ENCODE assay signal across 8 mouse cellular contexts in the genomic region with DNA sequence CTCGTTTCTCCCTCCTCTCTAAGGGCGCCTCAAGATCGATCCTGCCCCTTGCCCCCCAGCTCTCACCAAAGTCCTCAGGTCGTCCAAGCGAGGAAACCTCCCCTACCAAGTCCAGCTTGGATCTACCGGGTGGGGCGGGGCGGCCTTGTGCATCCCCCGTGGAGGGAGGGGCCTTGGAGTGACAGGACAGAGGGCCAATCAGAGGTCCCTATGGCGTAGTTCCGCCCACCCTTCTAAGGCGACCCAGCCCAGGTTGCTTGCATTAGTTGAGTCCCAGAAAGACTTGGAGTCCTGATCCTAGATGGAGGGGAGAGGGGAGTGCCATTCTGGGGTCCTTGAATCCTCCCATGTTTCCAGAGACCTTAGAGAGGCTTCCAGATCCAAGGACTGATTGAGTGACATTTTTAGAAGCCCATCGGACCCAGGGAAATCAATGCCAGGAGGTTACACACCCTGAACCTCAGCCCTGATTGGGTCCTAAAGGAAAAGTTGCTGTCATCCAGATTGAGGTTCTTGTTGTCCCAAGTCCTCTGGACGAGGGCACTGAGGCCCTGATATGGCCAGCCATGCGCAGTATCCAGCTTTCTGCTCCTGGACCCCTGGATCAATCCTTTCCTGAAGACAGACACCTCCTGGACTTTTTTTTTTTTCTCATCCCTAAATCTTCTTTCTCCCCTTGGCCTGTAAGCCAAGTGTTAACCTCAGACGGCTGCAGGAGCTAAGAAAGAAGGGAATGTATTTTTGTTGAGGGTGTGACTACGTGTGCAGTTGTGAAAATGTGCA. TPM values are rescaled to one million over a fixed set of nuclear protein-coding genes. Genes with fewer than 3 reads are reported as not detected.
DNase-seq lines count a peak whose midpoint lies in the region; ATAC-seq and TF ChIP-seq lines count a peak whose summit lies in the region.

No protein-coding gene starts in this region.

- peak overlapping the region; percentile 76 for H3K4me2 ChIP-seq in embryonic facial prominence, embryonic 12.5 days (replicated peaks)
- peak overlapping the region; percentile 69 for H3K4me2 ChIP-seq in liver, embryonic 14.5 days (ENCODE audit: low read depth)

- no peak for TF ChIP-seq EP300 in liver, embryonic 14.5 days (IDR thresholded peaks at IDR 0.05; ENCODE audit: low read depth)

- H3K27me3 ChIP-seq in embryonic facial prominence, embryonic 12.5 days = no peaks in the 10 kb centered on the region
- H3K27me3 ChIP-seq in liver, embryonic 14.5 days (ENCODE audit: control insufficient read depth, insufficient read depth, low read length) = no peaks in the 10 kb centered on the region

- DNase-seq in 3T3-L1 (ENCODE audit: low read depth, low spot score) (peak; percentile 97), ZHBTc4 (ENCODE audit: low read depth, low spot score) (peak; percentile 97)
- peak; percentile 98 to 99 for DNase-seq in heart, adult 9 months (ENCODE audit: low spot score in 2 of 2)
- DNase-seq in kidney, adult 8-10 months = peak; percentile 96 to 99
- peak; percentile 83 to 85 (median 84) for DNase-seq in liver, embryonic 14.5 days (ENCODE audit: low read depth in 3 of 3, low spot score in 3 of 3)
- DNase-seq in natural killer cell, adult 2 months (ENCODE audit: low spot score in 2 of 2) = peak; percentile 78 to 86
- peak; percentile 88 to 92 for DNase-seq in thymus, adult 18-20 months

- H3K4me1 ChIP-seq in embryonic facial prominence, embryonic 12.5 days = peaks cover 27% of the 10 kb centered on the region
- peaks cover 39 to 50% of the 10 kb centered on the region in 2 experiments for H3K4me1 ChIP-seq in liver, embryonic 14.5 days (replicated peaks; ENCODE audit: control insufficient read depth in 2 of 2, insufficient read depth in 2 of 2, low read length in 1 of 2)

- peaks cover 14% of the 10 kb centered on the region for H3K36me3 ChIP-seq in embryonic facial prominence, embryonic 12.5 days
- peaks cover under 1% of the 10 kb centered on the region; the same call in 1 of the 2 replicates for H3K36me3 ChIP-seq in liver, embryonic 14.5 days (replicated peaks; ENCODE audit: control insufficient read depth, insufficient read depth, low read depth)

- H3K27ac ChIP-seq in embryonic facial prominence, embryonic 12.5 days = peak overlapping the region; percentile 96
- H3K27ac ChIP-seq in liver, embryonic 14.5 days = peak overlapping the region; percentile 82

- no peaks in the 10 kb centered on the region for H3K9me3 ChIP-seq in embryonic facial prominence, embryonic 12.5 days
- H3K9me3 ChIP-seq in liver, embryonic 14.5 days (ENCODE audit: control insufficient read depth, low read length) = no peaks in the 10 kb centered on the region

- WGBS in embryonic facial prominence, embryonic 12.5 days = 2% methylated on average over 17 of the region's 17 CpGs
- 3% methylated on average over 17 of the region's 17 CpGs for WGBS in liver, embryonic 14.5 days (ENCODE audit: insufficient replicate concordance)

- TF ChIP-seq CTCF in liver, embryonic 14.5 days (IDR thresholded peaks at IDR 0.05; ENCODE audit: low read depth) = no peak

- ATAC-seq in embryonic facial prominence, embryonic 12.5 days (ENCODE audit: insufficient number of reproducible peaks, insufficient read depth, low FRiP score, low TSS enrichment) = peak; percentile 82
- ATAC-seq in liver, embryonic 14.5 days (ENCODE audit: insufficient read depth) = peak; percentile 80

- H3K9ac ChIP-seq in embryonic facial prominence, embryonic 12.5 days = peak overlapping the region; percentile 63
- peak overlapping the region; percentile 48 for H3K9ac ChIP-seq in liver, embryonic 14.5 days (replicated peaks)

- H3K4me3 ChIP-seq in embryonic facial prominence, embryonic 12.5 days = peak overlapping the region; percentile 53
- peak overlapping the region; percentile 62 to 76 for H3K4me3 ChIP-seq in liver, embryonic 14.5 days (ENCODE audit: insufficient read depth in 1 of 2, low read depth in 2 of 2, low read length in 2 of 2)

RNA-seq across cellular contexts. Expression of a gene that starts 2.1 kb away (rescaled TPM):
- 56.6 and 67.4 TPM in 2 replicates for polyA plus RNA-seq in embryonic facial prominence, embryonic 12.5 days (2016; fragmentation: Nextera tagmentation; extraction: Ambion mirVana)
- 7.4 and 9.2 TPM in 2 replicates for polyA plus RNA-seq in liver, embryonic 14.5 days (2012; rRNA removed)
- polyA plus RNA-seq in liver, embryonic 14.5 days (2014; fragmentation: Nextera tagmentation; extraction: Ambion mirVana) = 24.2 and 27.2 TPM in 2 replicates

RNA-seq across cellular contexts. Expression of a gene that starts 9.5 kb away (rescaled TPM):
- not detected in 2 replicates for polyA plus RNA-seq in embryonic facial prominence, embryonic 12.5 days (2016; fragmentation: Nextera tagmentation; extraction: Ambion mirVana)
- not detected in 2 replicates for polyA plus RNA-seq in liver, embryonic 14.5 days (2012; rRNA removed)
- polyA plus RNA-seq in liver, embryonic 14.5 days (2014; fragmentation: Nextera tagmentation; extraction: Ambion mirVana) = not detected in 2 replicates

RNA-seq across cellular contexts. Expression of a gene that starts 12.5 kb away (rescaled TPM):
- polyA plus RNA-seq in embryonic facial prominence, embryonic 12.5 days (2016; fragmentation: Nextera tagmentation; extraction: Ambion mirVana) = 157 and 160 TPM in 2 replicates
- 72.6 and 86.2 TPM in 2 replicates for polyA plus RNA-seq in liver, embryonic 14.5 days (2012; rRNA removed)
- 76.0 and 90.8 TPM in 2 replicates for polyA plus RNA-seq in liver, embryonic 14.5 days (2014; fragmentation: Nextera tagmentation; extraction: Ambion mirVana)

RNA-seq across cellular contexts. Expression of a gene that starts 14.0 kb away (rescaled TPM):
- 2.7 and 3.5 TPM in 2 replicates for polyA plus RNA-seq in embryonic facial prominence, embryonic 12.5 days (2016; fragmentation: Nextera tagmentation; extraction: Ambion mirVana)
- polyA plus RNA-seq in liver, embryonic 14.5 days (2012; rRNA removed) = 4.9 and 6.8 TPM in 2 replicates
- polyA plus RNA-seq in liver, embryonic 14.5 days (2014; fragmentation: Nextera tagmentation; extraction: Ambion mirVana) = 3.4 and 3.8 TPM in 2 replicates

RNA-seq across cellular contexts. Expression of a gene that starts 34.0 kb away (rescaled TPM):
- polyA plus RNA-seq in embryonic facial prominence, embryonic 12.5 days (2016; fragmentation: Nextera tagmentation; extraction: Ambion mirVana) = 15.3 and 15.5 TPM in 2 replicates
- 5.6 and 5.8 TPM in 2 replicates for polyA plus RNA-seq in liver, embryonic 14.5 days (2012; rRNA removed)
- polyA plus RNA-seq in liver, embryonic 14.5 days (2014; fragmentation: Nextera tagmentation; extraction: Ambion mirVana) = 4.9 and 5.8 TPM in 2 replicates

Comparison
In these comparisons a context has a peak if more than half of its experiments do, and no peak if none do; other contexts are left out.
1. Peak in every context shown above with its lines: DNase-seq, ATAC-seq, H3K4me3 ChIP-seq and H3K27ac ChIP-seq.